Mouse (Mus musculus): ENCODE data around the gene Tmem120b. TPM values are rescaled to one million over a fixed set of nuclear protein-coding genes. Genes with fewer than 3 reads are reported as not detected.

The Tmem120b gene
- polyA plus RNA-seq, 1 experiment = 5.8 TPM

DNA sequence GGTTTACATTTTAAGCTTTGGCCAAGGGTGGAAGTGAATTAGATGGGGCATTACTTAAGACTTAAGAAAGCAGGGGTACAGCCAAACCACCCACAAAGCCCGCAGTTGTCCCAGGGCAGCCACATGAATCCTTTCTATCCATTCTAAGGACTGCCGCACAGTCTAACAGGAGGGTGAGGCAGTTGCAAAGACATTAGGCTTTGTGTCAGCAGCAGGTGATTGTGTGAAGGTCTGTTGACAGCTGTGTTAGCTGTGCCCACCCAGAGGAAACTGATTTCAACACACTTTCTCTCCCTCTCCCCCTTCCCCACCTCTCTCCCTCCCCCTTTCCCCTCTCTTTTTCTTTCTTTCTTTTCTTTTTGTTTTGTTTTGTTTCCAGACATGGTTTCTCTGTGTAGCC, 499 bp downstream of the Tmem120b start:
- TF ChIP-seq CTCF (IDR thresholded peaks at IDR 0.05; ENCODE audit: extremely low read depth, insufficient read depth, insufficient read length, insufficient replicate concordance) = no peak
- no peak for TF ChIP-seq POLR2A (IDR thresholded peaks at IDR 0.05; ENCODE audit: low read depth, low read length)
- Histone ChIP-seq H3K4me1 (ENCODE audit: control insufficient read depth, insufficient read depth, insufficient read length) (no peaks in the 10 kb centered on the region), H3K27me3 (ENCODE audit: control insufficient read depth, insufficient read depth, low read length) (no peaks in the 10 kb centered on the region), H3K27ac (ENCODE audit: insufficient read depth, low read length) (no peak overlapping the region), H3K4me3 (ENCODE audit: extremely low read depth, insufficient read depth, insufficient read length) (no peak overlapping the region), H3K36me3 (ENCODE audit: control insufficient read depth, insufficient read depth, low read length) (no peaks in the 10 kb centered on the region)
- whole genome bisulfite sequencing = 94% methylated on average over 2 of the region's 2 CpGs
- DNase-seq (ENCODE audit: low read depth in 1 of 2, low spot score in 2 of 2) = no peak

GRCm38 (mm10) chr5:123075576-123076418, 7.6 kb downstream of the Tmem120b start:
- Histone ChIP-seq H3K27ac (ENCODE audit: insufficient read depth, low read length) (peak overlapping the region; percentile 2; the same call in 1 of the 2 replicates), H3K27me3 (ENCODE audit: control insufficient read depth, insufficient read depth, low read length) (no peaks in the 10 kb centered on the region), H3K4me1 (ENCODE audit: control insufficient read depth, insufficient read depth, insufficient read length) (peaks cover 10% of the 10 kb centered on the region; the same call in 1 of the 2 replicates), H3K4me3 (ENCODE audit: extremely low read depth, insufficient read depth, insufficient read length) (peak overlapping the region; percentile 75), H3K36me3 (ENCODE audit: control insufficient read depth, insufficient read depth, low read length) (no peaks in the 10 kb centered on the region)
- TF ChIP-seq POLR2A (IDR thresholded peaks at IDR 0.05; ENCODE audit: low read depth, low read length) (no peak; the same call in 1 of the 2 replicates), CTCF (IDR thresholded peaks at IDR 0.05; ENCODE audit: extremely low read depth, insufficient read depth, insufficient read length, insufficient replicate concordance) (no peak)
- WGBS = 7% methylated on average over 45 of the region's 45 CpGs
- peak; percentile 70 to 94 for DNase-seq (ENCODE audit: low read depth in 1 of 2, low spot score in 2 of 2)

DNA sequence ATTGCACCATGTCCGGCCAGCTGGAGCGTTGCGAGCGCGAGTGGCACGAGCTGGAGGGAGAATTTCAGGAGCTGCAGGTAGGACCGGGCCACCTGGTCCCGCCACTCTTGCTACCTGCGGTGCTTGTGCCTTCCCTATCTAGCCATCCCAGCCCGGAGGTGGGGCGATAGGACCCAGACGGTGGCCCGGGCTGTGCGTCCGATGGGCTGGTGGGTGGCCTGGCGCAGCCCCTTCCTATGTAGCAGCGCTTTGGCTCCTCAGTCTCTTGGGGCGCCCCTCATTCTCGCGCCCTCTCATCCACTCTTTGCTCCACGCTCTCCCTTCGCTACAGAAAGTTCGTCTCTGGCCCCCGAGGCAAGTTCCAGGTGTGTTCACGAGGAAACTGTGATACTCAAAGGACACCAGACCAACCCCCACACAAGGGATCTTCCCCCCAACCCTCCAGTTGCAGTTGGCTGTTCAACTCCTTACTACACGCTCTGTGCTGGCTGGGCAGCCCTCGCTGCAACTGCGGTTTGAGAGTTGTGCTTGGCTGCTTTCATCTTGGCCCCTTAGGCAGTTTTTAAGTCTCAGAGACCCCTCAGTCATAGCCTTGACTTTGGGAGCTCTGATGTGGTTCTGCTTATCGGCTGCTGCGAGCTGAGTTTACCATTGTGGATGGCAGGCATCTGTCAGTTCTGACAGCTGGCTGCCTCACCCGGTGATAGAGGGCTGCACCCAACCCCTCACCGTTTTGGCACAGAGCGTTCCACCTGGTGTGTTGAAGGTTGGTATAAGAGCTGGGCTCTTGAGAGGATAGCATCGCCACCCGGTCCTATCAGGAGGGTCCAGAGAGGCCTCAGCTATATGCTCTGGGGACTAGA, 8.4 kb downstream of the Tmem120b start:
- WGBS = 2% methylated on average over 35 of the region's 35 CpGs
- Histone ChIP-seq H3K36me3 (ENCODE audit: control insufficient read depth, insufficient read depth, low read length) (no peaks in the 10 kb centered on the region), H3K27ac (ENCODE audit: insufficient read depth, low read length) (peak overlapping the region; percentile 1; the same call in 1 of the 2 replicates), H3K27me3 (ENCODE audit: control insufficient read depth, insufficient read depth, low read length) (no peaks in the 10 kb centered on the region), H3K4me1 (ENCODE audit: control insufficient read depth, insufficient read depth, insufficient read length) (peaks cover 10% of the 10 kb centered on the region; the same call in 1 of the 2 replicates), H3K4me3 (ENCODE audit: extremely low read depth, insufficient read depth, insufficient read length) (peak overlapping the region; percentile 75)
- TF ChIP-seq POLR2A (IDR thresholded peaks at IDR 0.05; ENCODE audit: low read depth, low read length) (no peak), CTCF (IDR thresholded peaks at IDR 0.05; ENCODE audit: extremely low read depth, insufficient read depth, insufficient read length, insufficient replicate concordance) (no peak)
- DNase-seq (ENCODE audit: low read depth in 1 of 2, low spot score in 2 of 2) = no peak

GRCm38 (mm10) chr5:123079568-123079967, 11.4 kb downstream of the Tmem120b start:
- whole genome bisulfite sequencing = 46% methylated on average over 1 of the region's 1 CpGs
- Histone ChIP-seq H3K27ac (ENCODE audit: insufficient read depth, low read length) (no peak overlapping the region), H3K36me3 (ENCODE audit: control insufficient read depth, insufficient read depth, low read length) (no peaks in the 10 kb centered on the region), H3K4me1 (ENCODE audit: control insufficient read depth, insufficient read depth, insufficient read length) (peaks cover 10% of the 10 kb centered on the region; the same call in 1 of the 2 replicates), H3K27me3 (ENCODE audit: control insufficient read depth, insufficient read depth, low read length) (no peaks in the 10 kb centered on the region), H3K4me3 (ENCODE audit: extremely low read depth, insufficient read depth, insufficient read length) (no peak overlapping the region)
- TF ChIP-seq POLR2A (IDR thresholded peaks at IDR 0.05; ENCODE audit: low read depth, low read length) (no peak), CTCF (IDR thresholded peaks at IDR 0.05; ENCODE audit: extremely low read depth, insufficient read depth, insufficient read length, insufficient replicate concordance) (no peak)
- no peak for DNase-seq (ENCODE audit: low read depth in 1 of 2, low spot score in 2 of 2)

GRCm38 (mm10) chr5:123080041-123080440, 11.8 kb downstream of the Tmem120b start:
- no peak overlapping the region for H3K27ac ChIP-seq (ENCODE audit: insufficient read depth, low read length)
- no peak overlapping the region for H3K4me3 ChIP-seq (ENCODE audit: extremely low read depth, insufficient read depth, insufficient read length)
- TF ChIP-seq CTCF (IDR thresholded peaks at IDR 0.05; ENCODE audit: extremely low read depth, insufficient read depth, insufficient read length, insufficient replicate concordance) = no peak
- no peak for TF ChIP-seq POLR2A (IDR thresholded peaks at IDR 0.05; ENCODE audit: low read depth, low read length)
- 25% methylated on average over 8 of the region's 8 CpGs for WGBS
- peaks cover 10% of the 10 kb centered on the region; the same call in 1 of the 2 replicates for H3K4me1 ChIP-seq (ENCODE audit: control insufficient read depth, insufficient read depth, insufficient read length)
- H3K27me3 ChIP-seq (ENCODE audit: control insufficient read depth, insufficient read depth, low read length) = no peaks in the 10 kb centered on the region
- no peaks in the 10 kb centered on the region for H3K36me3 ChIP-seq (ENCODE audit: control insufficient read depth, insufficient read depth, low read length)
- no peak for DNase-seq (ENCODE audit: low read depth in 1 of 2, low spot score in 2 of 2)

- DNase-seq (ENCODE audit: low read depth in 1 of 2, low spot score in 2 of 2) = no peak
- Histone ChIP-seq H3K27me3 (ENCODE audit: control insufficient read depth, insufficient read depth, low read length) (no peaks in the 10 kb centered on the region), H3K4me1 (ENCODE audit: control insufficient read depth, insufficient read depth, insufficient read length) (peaks cover 10% of the 10 kb centered on the region; the same call in 1 of the 2 replicates), H3K36me3 (ENCODE audit: control insufficient read depth, insufficient read depth, low read length) (no peaks in the 10 kb centered on the region), H3K4me3 (ENCODE audit: extremely low read depth, insufficient read depth, insufficient read length) (no peak overlapping the region), H3K27ac (ENCODE audit: insufficient read depth, low read length) (no peak overlapping the region)
- no peak for TF ChIP-seq CTCF (IDR thresholded peaks at IDR 0.05; ENCODE audit: extremely low read depth, insufficient read depth, insufficient read length, insufficient replicate concordance)
- no peak for TF ChIP-seq POLR2A (IDR thresholded peaks at IDR 0.05; ENCODE audit: low read depth, low read length)
- WGBS = 95% methylated on average over 13 of the region's 13 CpGs
These were observed 12.3 kb downstream of the Tmem120b start for GRCm38 (mm10) chr5:123080510-123080909.
